Mouse (Mus musculus): ENCODE data around the gene Pgm1. TPM values are rescaled to one million over a fixed set of nuclear protein-coding genes. Genes with fewer than 3 reads are reported as not detected.
A peak's percentile ranks its signal among the peaks of the same experiment; 100 is the strongest.

The Pgm1 gene
- polyA plus RNA-seq, 1 experiment from 2014 or later: 49.4 TPM

GRCm38 (mm10) chr4:99939711-99940505 is 10.7 kb downstream of the Pgm1 start:
- Histone ChIP-seq H3K9ac (no peak overlapping the region), H3K4me3 (no peak overlapping the region), H3K36me3 (no peaks in the 10 kb centered on the region), H3K27me3 (no peaks in the 10 kb centered on the region), H3K4me1 (replicated peaks) (peaks cover 13% of the 10 kb centered on the region), H3K27ac (replicated peaks) (no peak overlapping the region), H3K9me3 (no peaks in the 10 kb centered on the region), H3K4me2 (no peak overlapping the region)
- WGBS: 56% methylated on average over 16 of the region's 16 CpGs
- ATAC-seq (ENCODE audit: low read depth): no peak

- Histone ChIP-seq H3K27ac (replicated peaks) (no peak overlapping the region), H3K9ac (no peak overlapping the region), H3K27me3 (no peaks in the 10 kb centered on the region), H3K9me3 (no peaks in the 10 kb centered on the region), H3K4me3 (no peak overlapping the region), H3K36me3 (no peaks in the 10 kb centered on the region), H3K4me1 (replicated peaks) (peaks cover 13% of the 10 kb centered on the region), H3K4me2 (no peak overlapping the region)
- ATAC-seq (ENCODE audit: low read depth): no peak
- WGBS: 74% methylated on average over 10 of the region's 10 CpGs
Observed at GRCm38 (mm10) chr4:99941655-99942414, 12.6 kb downstream of the Pgm1 start.

- Histone ChIP-seq H3K36me3 (no peaks in the 10 kb centered on the region), H3K27me3 (no peaks in the 10 kb centered on the region), H3K9me3 (no peaks in the 10 kb centered on the region), H3K4me1 (replicated peaks) (peaks cover 9% of the 10 kb centered on the region), H3K4me3 (no peak overlapping the region), H3K4me2 (no peak overlapping the region), H3K9ac (no peak overlapping the region), H3K27ac (replicated peaks) (no peak overlapping the region)
- ATAC-seq (ENCODE audit: low read depth): no peak
- WGBS: 76% methylated on average over 2 of the region's 2 CpGs
Observed at GRCm38 (mm10) chr4:99944606-99945005, 15.4 kb downstream of the Pgm1 start.

GRCm38 (mm10) chr4:99945011-99945410 is 15.8 kb downstream of the Pgm1 start:
- Histone ChIP-seq H3K27me3 (no peaks in the 10 kb centered on the region), H3K36me3 (no peaks in the 10 kb centered on the region), H3K9me3 (no peaks in the 10 kb centered on the region), H3K27ac (replicated peaks) (no peak overlapping the region), H3K4me3 (no peak overlapping the region), H3K4me1 (replicated peaks) (peaks cover 5% of the 10 kb centered on the region), H3K4me2 (no peak overlapping the region), H3K9ac (no peak overlapping the region)
- ATAC-seq (ENCODE audit: low read depth): no peak
- 88% methylated on average over 7 of the region's 7 CpGs for WGBS

DNA sequence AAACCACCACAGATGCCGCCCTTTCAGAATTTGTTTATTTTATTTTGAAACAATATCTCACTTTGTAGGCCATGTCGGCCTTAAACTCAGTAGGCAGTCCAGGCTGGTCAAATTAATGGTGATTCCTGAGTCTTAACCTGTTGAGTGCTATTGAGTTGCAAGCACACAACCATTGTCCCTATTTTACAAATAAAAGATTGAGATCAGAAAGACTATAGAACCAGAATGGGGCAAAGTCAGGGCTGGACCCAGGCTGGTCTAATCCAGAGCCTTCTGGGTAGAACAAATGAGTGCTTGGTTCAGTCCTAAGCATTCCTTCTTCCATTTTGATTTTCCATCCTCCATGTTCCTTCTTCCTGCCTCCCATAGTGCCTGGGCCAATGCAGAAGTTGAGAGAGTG is 17.3 kb downstream of the Pgm1 start:
- H3K4me3 ChIP-seq: no peak overlapping the region
- ATAC-seq (ENCODE audit: low read depth): no peak
- no peak overlapping the region for H3K27ac ChIP-seq (replicated peaks)
- WGBS: 91% methylated on average over 2 of the region's 2 CpGs
- H3K27me3 ChIP-seq: no peaks in the 10 kb centered on the region
- no peaks in the 10 kb centered on the region for H3K36me3 ChIP-seq
- H3K9me3 ChIP-seq: no peaks in the 10 kb centered on the region
- H3K4me2 ChIP-seq: no peak overlapping the region
- no peaks in the 10 kb centered on the region for H3K4me1 ChIP-seq (replicated peaks)
- H3K9ac ChIP-seq: no peak overlapping the region

DNA sequence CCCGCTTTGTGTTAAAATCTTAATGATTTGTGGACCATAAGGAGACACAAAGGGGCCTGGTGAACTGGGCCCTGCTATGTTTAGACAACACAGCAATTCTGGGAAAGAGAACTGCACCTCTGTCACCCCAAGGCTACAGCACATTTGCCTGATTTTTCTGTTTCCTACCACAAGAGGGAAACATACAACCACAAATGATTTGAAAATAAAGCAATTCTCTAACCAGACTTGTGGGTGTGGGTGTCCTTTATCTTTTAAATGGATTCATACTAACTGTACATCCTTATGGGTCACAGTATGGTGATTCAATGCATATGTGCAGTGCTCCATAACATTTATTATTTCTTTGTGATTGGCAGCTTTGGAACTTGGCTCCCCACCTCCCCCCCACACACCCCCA is 18.0 kb downstream of the Pgm1 start:
- WGBS: 64% methylated on average over 1 of the region's 1 CpGs
- Histone ChIP-seq H3K4me2 (no peak overlapping the region), H3K9me3 (no peaks in the 10 kb centered on the region), H3K36me3 (no peaks in the 10 kb centered on the region), H3K9ac (no peak overlapping the region), H3K4me3 (no peak overlapping the region), H3K27ac (replicated peaks) (no peak overlapping the region), H3K4me1 (replicated peaks) (no peaks in the 10 kb centered on the region), H3K27me3 (no peaks in the 10 kb centered on the region)
- ATAC-seq (ENCODE audit: low read depth): peak; percentile 65; the same call in 1 of the 2 replicates

- 94% methylated on average over 1 of the region's 1 CpGs for WGBS
- Histone ChIP-seq H3K9me3 (no peaks in the 10 kb centered on the region), H3K27me3 (no peaks in the 10 kb centered on the region), H3K36me3 (no peaks in the 10 kb centered on the region), H3K4me2 (no peak overlapping the region), H3K4me1 (replicated peaks) (no peaks in the 10 kb centered on the region), H3K4me3 (no peak overlapping the region), H3K9ac (no peak overlapping the region), H3K27ac (replicated peaks) (no peak overlapping the region)
- no peak for ATAC-seq (ENCODE audit: low read depth)
Observed at GRCm38 (mm10) chr4:99947896-99948295, 18.7 kb downstream of the Pgm1 start.

DNA sequence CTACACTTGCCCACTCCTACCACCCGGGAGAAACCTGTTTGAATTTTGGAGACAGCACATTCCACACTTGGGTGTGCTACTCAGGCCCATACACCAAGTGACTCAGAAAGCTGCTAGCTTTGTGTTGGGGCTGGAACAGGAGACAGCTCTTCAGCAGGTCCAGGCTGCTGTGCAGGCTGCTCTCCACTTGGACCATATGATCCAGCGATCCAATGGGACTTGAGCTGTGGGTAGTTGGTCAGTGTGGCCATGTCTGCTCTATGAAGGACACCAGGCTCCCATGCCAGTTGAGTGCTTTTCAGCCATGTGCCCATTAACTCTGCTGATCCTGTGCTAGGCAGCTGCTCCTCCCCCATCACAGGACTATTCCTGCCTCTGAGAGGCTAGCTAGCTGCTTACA is 24.7 kb downstream of the Pgm1 start:
- H3K27ac ChIP-seq (replicated peaks): no peak overlapping the region
- no peaks in the 10 kb centered on the region for H3K36me3 ChIP-seq
- no peak for ATAC-seq (ENCODE audit: low read depth)
- H3K4me1 ChIP-seq (replicated peaks): no peaks in the 10 kb centered on the region
- no peak overlapping the region for H3K9ac ChIP-seq
- 90% methylated on average over 2 of the region's 2 CpGs for WGBS
- no peak overlapping the region for H3K4me3 ChIP-seq
- H3K4me2 ChIP-seq: no peak overlapping the region
- no peaks in the 10 kb centered on the region for H3K9me3 ChIP-seq
- H3K27me3 ChIP-seq: no peaks in the 10 kb centered on the region

DNA sequence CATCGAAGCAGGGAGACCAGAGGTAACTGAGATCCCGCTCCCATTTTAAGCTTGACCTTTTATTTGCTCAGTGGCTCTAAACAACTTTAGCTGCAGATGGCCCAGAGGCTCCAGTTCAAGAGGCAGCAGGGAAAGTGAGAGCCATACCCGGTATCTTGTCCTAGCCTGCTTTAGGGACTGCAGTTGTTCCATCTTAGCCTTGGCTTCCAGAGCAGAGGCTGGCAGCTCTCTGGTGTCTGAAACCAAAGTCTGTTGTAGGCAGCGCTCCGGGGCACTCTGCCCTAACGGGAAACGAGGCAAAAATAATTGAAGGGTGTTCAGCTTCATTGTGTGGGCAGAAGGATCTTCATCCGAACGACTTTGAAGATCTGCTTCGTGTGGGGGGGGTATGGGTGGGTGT is 26.2 kb downstream of the Pgm1 start:
- H3K36me3 ChIP-seq: no peaks in the 10 kb centered on the region
- WGBS: 73% methylated on average over 10 of the region's 10 CpGs
- H3K4me3 ChIP-seq: no peak overlapping the region
- no peak overlapping the region for H3K9ac ChIP-seq
- H3K4me1 ChIP-seq (replicated peaks): no peaks in the 10 kb centered on the region
- H3K27ac ChIP-seq (replicated peaks): no peak overlapping the region
- H3K9me3 ChIP-seq: no peaks in the 10 kb centered on the region
- H3K27me3 ChIP-seq: no peaks in the 10 kb centered on the region
- ATAC-seq (ENCODE audit: low read depth): no peak
- H3K4me2 ChIP-seq: no peak overlapping the region

DNA sequence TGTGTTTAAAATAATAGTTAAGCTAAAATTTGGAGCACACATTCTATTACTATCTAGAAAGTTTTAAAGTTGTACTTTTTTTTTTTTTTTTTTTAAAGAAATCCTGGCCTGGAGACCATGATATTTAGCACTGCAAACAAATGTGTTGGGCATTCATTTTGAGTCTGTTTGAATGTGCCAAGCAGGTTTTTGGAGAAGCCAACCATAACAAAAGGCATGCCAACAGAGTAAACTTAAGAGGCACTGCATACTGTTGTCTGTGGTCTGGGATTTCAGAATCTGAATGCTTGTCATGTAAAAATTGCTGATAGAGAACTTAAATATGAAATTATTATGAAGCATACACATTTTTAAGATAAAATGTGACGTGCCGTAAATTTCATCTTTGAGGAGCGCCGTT is 28.0 kb downstream of the Pgm1 start:
- Histone ChIP-seq H3K4me1 (replicated peaks) (no peaks in the 10 kb centered on the region), H3K4me3 (no peak overlapping the region), H3K36me3 (no peaks in the 10 kb centered on the region), H3K9ac (no peak overlapping the region), H3K27me3 (no peaks in the 10 kb centered on the region), H3K9me3 (no peaks in the 10 kb centered on the region), H3K27ac (replicated peaks) (no peak overlapping the region), H3K4me2 (no peak overlapping the region)
- ATAC-seq (ENCODE audit: low read depth): no peak
- 92% methylated on average over 4 of the region's 4 CpGs for WGBS

GRCm38 (mm10) chr4:99958084-99958815 is 29.0 kb downstream of the Pgm1 start:
- Histone ChIP-seq H3K4me2 (no peak overlapping the region), H3K36me3 (no peaks in the 10 kb centered on the region), H3K9ac (no peak overlapping the region), H3K4me1 (replicated peaks) (no peaks in the 10 kb centered on the region), H3K9me3 (no peaks in the 10 kb centered on the region), H3K27ac (replicated peaks) (no peak overlapping the region), H3K27me3 (no peaks in the 10 kb centered on the region), H3K4me3 (no peak overlapping the region)
- no peak for ATAC-seq (ENCODE audit: low read depth)
- WGBS: 83% methylated on average over 7 of the region's 7 CpGs

DNA sequence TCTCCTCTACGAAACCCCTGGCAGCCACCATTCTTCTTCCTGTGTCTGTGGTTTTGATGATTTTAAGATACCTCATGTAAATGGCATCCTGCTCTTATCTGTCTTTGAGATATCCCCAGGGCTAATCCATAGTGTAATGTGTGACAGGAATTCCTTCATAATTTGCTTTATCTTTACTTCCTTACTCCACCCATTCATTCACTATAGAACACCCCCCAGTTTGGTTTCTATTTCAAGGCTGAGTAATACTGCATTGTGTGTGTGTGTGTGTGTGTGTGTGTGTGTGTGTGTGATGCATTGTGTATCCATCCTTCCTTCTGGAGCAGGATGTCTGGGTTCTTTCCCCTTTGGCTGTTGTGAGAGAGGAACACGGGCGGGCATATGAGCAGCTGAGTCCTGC is 30.1 kb downstream of the Pgm1 start:
- WGBS: 89% methylated on average over 3 of the region's 3 CpGs
- Histone ChIP-seq H3K36me3 (peaks cover 6% of the 10 kb centered on the region; the same call in 1 of the 2 replicates), H3K27ac (replicated peaks) (no peak overlapping the region), H3K9ac (no peak overlapping the region), H3K9me3 (no peaks in the 10 kb centered on the region), H3K4me3 (no peak overlapping the region), H3K27me3 (no peaks in the 10 kb centered on the region), H3K4me2 (no peak overlapping the region), H3K4me1 (replicated peaks) (no peaks in the 10 kb centered on the region)
- no peak for ATAC-seq (ENCODE audit: low read depth)

All from neural tube, embryonic 13.5 days (tissue).